Mouse (Mus musculus) CH12.LX (cell line): Measurements from ENCODE around the gene Ppm1b. TPM values are rescaled to one million over a fixed set of nuclear protein-coding genes. Genes with fewer than 3 reads are reported as not detected.
A peak's percentile ranks its signal among the peaks of the same experiment; 100 is the strongest.

ENCODE experiments used
- DNase-seq: peaks from one replicate; pipeline ENCODE4 v3.0.0-alpha.2; 2013; ENCODE audit errors: extremely low read depth
- H3K27ac ChIP-seq: 2 replicates; pipeline ENCODE4 v1.5.1; 2012; ENCODE audit warnings: low read depth, mild to moderate bottlenecking, control low read depth, moderate library complexity; ENCODE audit not compliant: insufficient read depth
- H3K27me3 ChIP-seq: replicated peaks from 2 replicates; pipeline ENCODE3; 2012; ENCODE audit warnings: inconsistent platforms
- H3K36me3 ChIP-seq, 2 experiments: replicated peaks in 1 of 2; 2 replicates each; pipeline versions ENCODE3 to v1.6.1; 2012; ENCODE audit warnings: inconsistent platforms in 1 of 2, low read length in 1 of 2, mild to moderate bottlenecking in 1 of 2, mixed read lengths in 1 of 2, moderate library complexity in 1 of 2; ENCODE audit not compliant: control insufficient read depth in 1 of 2, insufficient read depth in 1 of 2
- H3K4me1 ChIP-seq, 2 experiments: 2 replicates each; pipeline ENCODE4 v1.6.1; 2012; ENCODE audit warnings: inconsistent platforms in 1 of 2, moderate library complexity in 1 of 2; ENCODE audit not compliant: insufficient read depth in 2 of 2, control insufficient read depth in 1 of 2
- H3K4me2 ChIP-seq: 2 replicates; pipeline ENCODE4 v1.6.1; 2012; ENCODE audit warnings: low read depth, mild to moderate bottlenecking, control low read depth; ENCODE audit not compliant: poor library complexity, insufficient read depth, severe bottlenecking
- H3K4me3 ChIP-seq, 3 experiments: fragments of 150-350 bp in 1 of 3; sonication (generic) in 1 of 3; replicated peaks in 1 of 3; 2 replicates each; pipeline versions ENCODE3 to v1.5.1; 2011 to 2012; ENCODE audit warnings: low read depth in 2 of 3, low read length in 2 of 3, mild to moderate bottlenecking in 2 of 3, moderate library complexity in 2 of 3, control low read depth in 1 of 3, improper control_type of control experiment in 1 of 3, inconsistent platforms in 1 of 3, mixed read lengths in 1 of 3; ENCODE audit not compliant: poor library complexity in 1 of 3
- H3K79me2 ChIP-seq: replicated peaks from 2 replicates; pipeline ENCODE4 v1.6.1; 2012; ENCODE audit warnings: mild to moderate bottlenecking, moderate library complexity; ENCODE audit not compliant: control insufficient read depth, poor library complexity, insufficient read depth, severe bottlenecking; ENCODE audit errors: extremely low read depth
- H3K9ac ChIP-seq: 2 replicates; pipeline ENCODE4 v1.6.1; 2012; ENCODE audit warnings: low read depth, mild to moderate bottlenecking, control low read depth, moderate library complexity; ENCODE audit not compliant: insufficient read depth
- H3K9me3 ChIP-seq: replicated peaks from 2 replicates; pipeline ENCODE3; 2012; ENCODE audit warnings: low read length, inconsistent platforms, mixed read lengths
- CHD2 ChIP-seq: IDR thresholded peaks from 2 replicates; pipeline ENCODE4 v1.6.1; 2011; ENCODE audit warnings: low read length, improper control_type of control experiment
- CTCF ChIP-seq, 2 experiments: IDR thresholded peaks in 1 of 2; conservative IDR thresholded peaks in 1 of 2; 2 replicates each; pipeline ENCODE4 v1.5.1; 2011 to 2012; ENCODE audit warnings: low read depth in 2 of 2, low read length in 2 of 2, improper control_type of control experiment in 1 of 2, inconsistent platforms in 1 of 2, mild to moderate bottlenecking in 1 of 2, moderate library complexity in 1 of 2
- ELF1 ChIP-seq: IDR thresholded peaks from 2 replicates; pipeline ENCODE4 v1.6.1; 2014; ENCODE audit warnings: low read depth, mild to moderate bottlenecking, inconsistent platforms, low read length, improper control_type of control experiment
- EP300 ChIP-seq: IDR thresholded peaks from 2 replicates; pipeline ENCODE4 v1.6.1; 2011; ENCODE audit warnings: low read length, improper control_type of control experiment
- HCFC1 ChIP-seq: IDR thresholded peaks from 2 replicates; pipeline ENCODE4 v1.6.1; 2012; ENCODE audit warnings: low read depth, mild to moderate bottlenecking, inconsistent platforms, low read length, improper control_type of control experiment
- JUND ChIP-seq: conservative IDR thresholded peaks from 2 replicates; pipeline ENCODE4 v1.6.1; 2011; ENCODE audit warnings: low read depth, low read length, improper control_type of control experiment
- MAZ ChIP-seq: IDR thresholded peaks from 2 replicates; pipeline ENCODE4 v1.6.1; 2012; ENCODE audit warnings: low read depth, mild to moderate bottlenecking, inconsistent platforms, low read length, improper control_type of control experiment, moderate library complexity
- MEF2A ChIP-seq: IDR thresholded peaks from 2 replicates; pipeline ENCODE4 v1.6.1; 2014; ENCODE audit warnings: low read depth, mild to moderate bottlenecking, inconsistent platforms, low read length, improper control_type of control experiment, borderline replicate concordance
- MYC ChIP-seq: IDR thresholded peaks from 2 replicates; pipeline ENCODE4 v1.6.1; 2011; ENCODE audit warnings: low read depth, mild to moderate bottlenecking, improper control_type of control experiment, low read length
- NRF1 ChIP-seq: IDR thresholded peaks from 2 replicates; pipeline ENCODE4 v1.6.1; 2014; ENCODE audit warnings: low read depth, mild to moderate bottlenecking, inconsistent platforms, low read length, improper control_type of control experiment, moderate library complexity
- PAX5 ChIP-seq: IDR thresholded peaks from 2 replicates; pipeline ENCODE4 v1.6.1; 2012; ENCODE audit warnings: low read length, inconsistent platforms, mixed read lengths
- POLR2A ChIP-seq: IDR thresholded peaks from 2 replicates; pipeline ENCODE4 v1.6.1; 2011; ENCODE audit warnings: low read depth, mild to moderate bottlenecking, improper control_type of control experiment, low read length
- POLR2AphosphoS2 ChIP-seq: IDR thresholded peaks from 2 replicates; pipeline ENCODE4 v1.6.1; 2011; ENCODE audit warnings: low read depth, low read length, improper control_type of control experiment
- UBTF ChIP-seq: IDR thresholded peaks from 2 replicates; pipeline ENCODE4 v1.6.1; 2012; ENCODE audit warnings: low read depth, mild to moderate bottlenecking, inconsistent platforms, low read length, improper control_type of control experiment, moderate library complexity
- USF2 ChIP-seq: conservative IDR thresholded peaks from 2 replicates; pipeline ENCODE4 v1.6.1; 2011; ENCODE audit warnings: low read depth, low read length, improper control_type of control experiment
- ZMIZ1 ChIP-seq: IDR thresholded peaks from 2 replicates; pipeline ENCODE4 v1.6.1; 2012; ENCODE audit warnings: low read depth, mild to moderate bottlenecking, inconsistent platforms, low read length, improper control_type of control experiment
- ZNF384 ChIP-seq: IDR thresholded peaks from 2 replicates; pipeline ENCODE4 v1.6.1; 2012; ENCODE audit warnings: low read depth, low read length, improper control_type of control experiment, inconsistent platforms
- dilution Hi-C: fragments of 300-500 bp; cut with MboI; formaldehyde crosslinking; loops from 2 replicates; pipeline ENCODE4 v1.14.3; 2020; ENCODE audit warnings: low sequenced_read_pairs; ENCODE audit not compliant: extremely low pct_unique_long_range_greater_than_20kb, extremely low pct_ligation_motif_present
- in situ Hi-C: fragments of 300-500 bp; cut with MboI; formaldehyde crosslinking; loops from 3 replicates; pipeline ENCODE4 v1.14.3; 2019; ENCODE audit warnings: low sequenced_read_pairs, low pct_ligation_motif_present, low pct_unique_long_range_greater_than_20kb, mixed read lengths
- polyA plus RNA-seq: library from polyadenylated mRNA; unstranded; fragments of >175 nt; gene quantifications from 2 replicates; pipeline ENCODE4 v1.2.1, GENCODE M21; 2012; ENCODE audit warnings: low read depth; ENCODE audit not compliant: insufficient read length
- total RNA-seq, 2 experiments: library from RNA; depleted of rRNA; stranded (reverse); fragments of 300-350 nt in 1 of 2; fragments of >200 nt in 1 of 2; gene quantifications; 2 replicates each; pipeline ENCODE4 v1.2.3; 2012 to 2014

Gene Ppm1b
- total and polyA plus RNA-seq, 3 experiments, result 37.7 to 49.6 (median 39.5) TPM

- H3K27ac ChIP-seq, result no peak overlapping the region
- dilution Hi-C loops, result no loop called here
Observed at GRCm38 (mm10) chr17:84937220-84937619, 19.3 kb upstream of the Ppm1b start.

GRCm38 (mm10) chr17:84938215-84938614, 18.3 kb upstream of the Ppm1b start:
- TF ChIP-seq CTCF (conservative IDR thresholded peaks at IDR 0.05 in 1 of 2, IDR thresholded peaks at IDR 0.05 in 1 of 2; ENCODE audit: low read depth in 2 of 2, low read length in 2 of 2) (peak; percentile 25 to 26; a peak in 2 of 4 replicates), NRF1 (no peak), JUND (no peak)
- TF ChIP-seq, all 38 proteins: peak for 1
- no peak for DNase-seq
- no peak overlapping the region for H3K9ac ChIP-seq
- in situ Hi-C loops, result no loop called here
- no peak overlapping the region for H3K4me3 ChIP-seq
- no peak overlapping the region for H3K4me2 ChIP-seq
- H3K79me2 ChIP-seq, result no peaks in the 10 kb centered on the region
- H3K27me3 ChIP-seq, result no peaks in the 10 kb centered on the region
- peaks cover 0 to 3% of the 10 kb centered on the region in 2 experiments; a peak in 1 of 4 replicates for H3K4me1 ChIP-seq
- dilution Hi-C loops, result no loop called here
- peaks cover 5% of the 10 kb centered on the region for H3K9me3 ChIP-seq
- H3K36me3 ChIP-seq, result no peaks in the 10 kb centered on the region
- H3K27ac ChIP-seq, result no peak overlapping the region

More at GRCm38 (mm10) chr17:84937220-84937619, 19.3 kb upstream of the Ppm1b start:
- peaks cover 6% of the 10 kb centered on the region for H3K9me3 ChIP-seq
- H3K9ac ChIP-seq, result no peak overlapping the region
- H3K4me1 ChIP-seq, result no peaks in the 10 kb centered on the region; a peak in 1 of 4 replicates
- no peaks in the 10 kb centered on the region for H3K36me3 ChIP-seq
- TF ChIP-seq MYC, result no peak
- TF ChIP-seq CHD2, result no peak
- no peak for TF ChIP-seq ZNF384
- TF ChIP-seq PAX5, result no peak
- no peak for TF ChIP-seq MAZ
- TF ChIP-seq USF2, result no peak
- TF ChIP-seq POLR2AphosphoS2, result no peak
- TF ChIP-seq CTCF (conservative IDR thresholded peaks at IDR 0.05 in 1 of 2, IDR thresholded peaks at IDR 0.05 in 1 of 2; ENCODE audit: low read depth in 2 of 2, low read length in 2 of 2), result no peak
- no peak for TF ChIP-seq POLR2A
- TF ChIP-seq HCFC1, result no peak
- no peak for TF ChIP-seq ZMIZ1
- no peak for TF ChIP-seq ELF1
- TF ChIP-seq EP300, result no peak
- no peak for TF ChIP-seq UBTF
- TF ChIP-seq MEF2A, result no peak
- TF ChIP-seq NRF1, result no peak
- H3K79me2 ChIP-seq, result no peaks in the 10 kb centered on the region
- no peaks in the 10 kb centered on the region for H3K27me3 ChIP-seq
- no peak for DNase-seq
- in situ Hi-C loops, result no loop called here
- no peak overlapping the region for H3K4me2 ChIP-seq
- no peak overlapping the region for H3K4me3 ChIP-seq
